Mouse (Mus musculus) ovary, postnatal 10 days (tissue): ENCODE data around the gene Exoc5.
"Not testable (repeated sequence)": the region's sequence is repeated elsewhere in the genome, so short reads cannot be mapped to it uniquely, and the experiment has no call there.

Source experiments
- DNase-seq: peaks from one replicate; pipeline ENCODE4 v3.0.0; 2022; ENCODE audit warnings: low spot score

The Exoc5 gene

GRCm38 (mm10) chr14:49066274-49066823, at the start of gene Exoc5:
Exoc5 (minus strand) TSS chr14:49066653.
- peak; percentile 94 for DNase-seq

GRCm38 (mm10) chr14:49091755-49092154, 25.3 kb upstream of the Exoc5 start:
- DNase-seq: not testable (repeated sequence)

GRCm38 (mm10) chr14:49091277-49091676, 24.8 kb upstream of the Exoc5 start:
- no peak for DNase-seq

- no peak for DNase-seq
Observed at GRCm38 (mm10) chr14:49090102-49090501, 23.6 kb upstream of the Exoc5 start.

GRCm38 (mm10) chr14:49089461-49090058, 23.1 kb upstream of the Exoc5 start:
- no peak for DNase-seq

- DNase-seq: no peak
Observed at GRCm38 (mm10) chr14:49088155-49089048, 21.9 kb upstream of the Exoc5 start.

- no peak for DNase-seq
Observed at GRCm38 (mm10) chr14:49086522-49086921, 20.1 kb upstream of the Exoc5 start.

- no peak for DNase-seq
Observed at GRCm38 (mm10) chr14:49078820-49079219, 12.4 kb upstream of the Exoc5 start.

GRCm38 (mm10) chr14:49074361-49074760, 7.9 kb upstream of the Exoc5 start:
- DNase-seq: no peak

GRCm38 (mm10) chr14:49073896-49074295, 7.4 kb upstream of the Exoc5 start:
- no peak for DNase-seq

- no peak for DNase-seq
Observed at GRCm38 (mm10) chr14:49072837-49073236, 6.4 kb upstream of the Exoc5 start.

- peak; percentile 27 for DNase-seq
Observed at GRCm38 (mm10) chr14:49065529-49066273, 752 bp downstream of the Exoc5 start, which contains the start of gene Ap5m1. Ap5m1 (plus strand) TSS chr14:49066097.

GRCm38 (mm10) chr14:49063838-49064237, 2.6 kb downstream of the Exoc5 start:
- DNase-seq: no peak

GRCm38 (mm10) chr14:49049492-49049891, 17.0 kb downstream of the Exoc5 start:
- DNase-seq: no peak

GRCm38 (mm10) chr14:49045610-49046009, 20.8 kb downstream of the Exoc5 start:
- DNase-seq: no peak

GRCm38 (mm10) chr14:49028991-49029390, 37.5 kb downstream of the Exoc5 start:
- no peak for DNase-seq

GRCm38 (mm10) chr14:49027779-49028368, 38.6 kb downstream of the Exoc5 start:
- DNase-seq: no peak

- no peak for DNase-seq
Observed at GRCm38 (mm10) chr14:49027040-49027778, 39.2 kb downstream of the Exoc5 start.

- no peak for DNase-seq
Observed at GRCm38 (mm10) chr14:49019765-49020164, 46.7 kb downstream of the Exoc5 start.

GRCm38 (mm10) chr14:49008399-49009189, 57.9 kb downstream of the Exoc5 start:
- no peak for DNase-seq
